ENCODE assay signal across 15 mouse cellular contexts in the genomic region with DNA sequence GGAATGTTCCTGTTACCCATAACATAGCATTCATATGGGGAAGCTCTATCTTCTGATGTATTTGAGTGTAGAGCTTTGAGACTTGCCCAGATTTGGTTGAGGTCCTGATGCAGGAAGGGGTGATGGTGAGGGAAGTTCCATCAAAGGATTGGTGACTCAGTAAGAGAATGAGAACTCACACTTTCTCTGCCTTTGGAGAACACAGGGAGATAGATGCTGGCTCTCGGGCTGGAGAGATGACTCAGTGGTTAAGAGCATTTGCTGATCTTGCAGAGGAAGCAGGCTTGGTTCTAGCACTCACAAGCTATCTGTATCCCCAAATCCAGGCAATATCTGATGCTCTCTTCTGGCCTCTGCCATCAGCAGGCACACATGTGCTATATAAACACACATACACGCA. TPM values are rescaled to one million over a fixed set of nuclear protein-coding genes. Genes with fewer than 3 reads are reported as not detected.
DNase-seq lines count a peak whose midpoint lies in the region.
"Had no signal": no experiment of that assay in that cellular context is flagged by ENCODE, and none has a peak within 500 bp of the region (broad histone marks: within the 10 kb centered on the region; RNA-seq: fewer than 3 reads in every experiment).

No protein-coding gene starts in this region.

- intact Hi-C loops in heart, postnatal 10 days (cut with DNase I): no loop called here

- DNase-seq in heart, adult 11 months: peak; percentile 24
- DNase-seq in heart, postnatal 10 days: no peak
- peak; percentile 27 to 41 for DNase-seq in left cerebral cortex, adult 9 months (ENCODE audit: low spot score in 2 of 2)
- DNase-seq in left cerebral cortex, adult 11 months (ENCODE audit: low spot score): no peak
- DNase-seq in right cerebral cortex, adult 2 months (ENCODE audit: low spot score in 2 of 2): peak; percentile 43 to 54
- DNase-seq in right cerebral cortex, postnatal 25 days: no peak
- DNase-seq in frontal cortex, postnatal 36 days (ENCODE audit: low spot score in 2 of 2): peak; percentile 26 to 45
- DNase-seq: adrenal gland, adult 2 months; adrenal gland, postnatal 25 days; cerebellum, adult 2 months; cerebellum, postnatal 10 days; forebrain, postnatal 0 days; gastrocnemius, postnatal 36 days; heart, adult 18-20 months; heart, postnatal 14 days had no signal

RNA-seq across cellular contexts. Expression of gene Fam3c, which starts 17.4 kb away (rescaled TPM):
- 10 to 100 TPM; 33.4 to 36.7 TPM for total RNA-seq in heart, postnatal 10 days (2021)

Comparison
In these comparisons a context has a peak if more than half of its experiments do, and no peak if none do; other contexts are left out.
1. DNase-seq: peak in heart, adult 11 months (single experiment), left cerebral cortex, adult 9 months (2 of 2), right cerebral cortex, adult 2 months (2 of 2) and frontal cortex, postnatal 36 days (2 of 2); none in heart, postnatal 10 days (0 of 2), left cerebral cortex, adult 11 months (single experiment) and right cerebral cortex, postnatal 25 days (single experiment).